Mouse (Mus musculus): ENCODE measurements around the gene Rbl1. TPM values are rescaled to one million over a fixed set of nuclear protein-coding genes. Genes with fewer than 3 reads are reported as not detected.

Gene Rbl1
- polyA plus RNA-seq, 1 experiment from 2014 or later, result 5.7 TPM

DNA sequence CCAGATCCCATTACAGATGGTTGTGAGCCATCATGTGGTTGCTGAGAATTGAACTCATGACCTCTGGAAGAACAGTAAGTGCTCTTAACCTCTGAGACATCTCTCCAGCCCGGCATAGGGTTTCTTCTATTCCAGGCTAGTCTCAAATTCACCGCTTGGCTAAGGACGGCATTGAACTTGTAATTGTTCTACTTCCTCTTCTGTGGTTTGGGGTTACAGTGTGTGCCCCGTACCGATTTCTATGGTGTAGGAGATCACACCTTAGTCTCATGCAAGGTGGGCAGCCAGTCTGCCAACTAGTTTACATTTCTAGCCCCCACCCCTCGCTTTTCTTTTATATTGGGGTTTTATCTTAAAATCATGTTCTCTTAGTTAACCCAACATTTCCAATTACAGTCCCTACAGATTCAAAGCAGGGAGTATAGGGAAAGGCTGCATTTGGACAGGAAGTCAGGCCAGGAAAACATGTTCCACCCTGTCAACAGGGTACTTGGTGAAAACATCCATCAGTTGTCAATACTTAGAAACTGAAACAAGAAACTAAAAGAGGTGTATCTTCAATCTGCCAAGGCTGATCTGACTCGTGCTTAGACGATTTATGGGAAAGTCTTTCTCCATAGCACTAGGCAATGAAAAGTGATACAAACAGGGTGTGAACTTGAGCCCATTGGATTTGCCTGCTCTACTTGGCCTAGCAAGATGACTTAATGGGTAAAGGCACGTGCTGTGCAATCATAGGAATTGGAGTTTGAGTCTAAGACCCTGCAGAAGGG lies 66.2 kb downstream of the Rbl1 start:
- Histone ChIP-seq H3K9ac (replicated peaks; ENCODE audit: low read depth, low read length) (no peak overlapping the region), H3K9me3 (ENCODE audit: control insufficient read depth, low read length) (no peaks in the 10 kb centered on the region), H3K4me1 (ENCODE audit: control insufficient read depth, insufficient read depth, low read length) (no peaks in the 10 kb centered on the region), H3K4me2 (ENCODE audit: low read depth, low read length) (no peak overlapping the region), H3K4me3 (ENCODE audit: low read depth, low read length) (no peak overlapping the region), H3K27ac (ENCODE audit: low read depth, low read length) (no peak overlapping the region), H3K36me3 (ENCODE audit: control insufficient read depth, insufficient read depth, low read length) (no peaks in the 10 kb centered on the region), H3K27me3 (ENCODE audit: control insufficient read depth, insufficient read depth, low read length) (no peaks in the 10 kb centered on the region)
- no peak for ATAC-seq (ENCODE audit: low read depth)
- 92% methylated on average over 9 of the region's 9 CpGs for WGBS

DNA sequence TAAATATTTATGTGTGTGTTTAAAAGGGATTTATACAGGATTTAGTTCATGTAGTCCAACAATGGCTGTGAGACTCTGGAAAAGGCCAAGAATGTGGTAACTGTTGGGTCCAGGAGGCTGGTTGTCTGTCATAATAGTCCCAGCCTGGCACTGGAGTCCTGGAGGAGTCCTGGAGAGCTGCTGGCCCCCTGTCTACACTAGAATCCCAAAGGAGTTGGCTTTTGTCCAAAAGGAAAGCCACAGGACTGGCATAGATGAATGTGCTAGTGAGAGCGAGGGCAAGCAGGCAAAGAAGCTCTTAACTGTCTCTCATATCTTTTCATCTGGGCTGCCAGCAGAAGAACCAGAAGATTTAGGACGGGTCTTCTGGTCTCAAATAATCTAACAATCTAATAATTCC lies 67.7 kb downstream of the Rbl1 start:
- H3K9me3 ChIP-seq (ENCODE audit: control insufficient read depth, low read length), result no peaks in the 10 kb centered on the region
- no peak for ATAC-seq (ENCODE audit: low read depth)
- H3K4me1 ChIP-seq (ENCODE audit: control insufficient read depth, insufficient read depth, low read length), result no peaks in the 10 kb centered on the region
- no peak overlapping the region for H3K4me3 ChIP-seq (ENCODE audit: low read depth, low read length)
- H3K27me3 ChIP-seq (ENCODE audit: control insufficient read depth, insufficient read depth, low read length), result no peaks in the 10 kb centered on the region
- H3K27ac ChIP-seq (ENCODE audit: low read depth, low read length), result no peak overlapping the region
- 76% methylated on average over 2 of the region's 2 CpGs for WGBS
- H3K9ac ChIP-seq (replicated peaks; ENCODE audit: low read depth, low read length), result no peak overlapping the region
- H3K4me2 ChIP-seq (ENCODE audit: low read depth, low read length), result no peak overlapping the region
- H3K36me3 ChIP-seq (ENCODE audit: control insufficient read depth, insufficient read depth, low read length), result no peaks in the 10 kb centered on the region

DNA sequence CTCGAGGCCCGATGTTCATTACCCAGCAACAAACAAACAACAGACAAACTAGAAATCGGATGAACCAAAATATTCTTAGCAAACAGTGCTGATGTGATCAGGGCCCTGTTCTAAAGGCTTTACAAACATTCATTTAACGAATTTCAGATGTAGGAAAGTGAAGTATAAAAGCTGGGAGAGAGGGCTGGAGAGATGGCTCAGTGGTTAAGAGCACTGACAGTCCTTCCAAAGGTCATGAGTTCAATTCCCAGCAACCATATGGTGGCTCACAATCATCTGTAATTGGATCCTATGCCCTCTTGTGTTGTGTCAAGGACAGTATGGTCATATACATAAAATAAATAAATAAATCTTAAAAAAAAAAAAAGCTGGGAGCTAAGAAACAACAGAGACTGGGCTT lies 68.2 kb downstream of the Rbl1 start:
- Histone ChIP-seq H3K36me3 (ENCODE audit: control insufficient read depth, insufficient read depth, low read length) (no peaks in the 10 kb centered on the region), H3K9ac (replicated peaks; ENCODE audit: low read depth, low read length) (no peak overlapping the region), H3K27ac (ENCODE audit: low read depth, low read length) (no peak overlapping the region), H3K4me3 (ENCODE audit: low read depth, low read length) (no peak overlapping the region), H3K4me2 (ENCODE audit: low read depth, low read length) (no peak overlapping the region), H3K9me3 (ENCODE audit: control insufficient read depth, low read length) (no peaks in the 10 kb centered on the region), H3K4me1 (ENCODE audit: control insufficient read depth, insufficient read depth, low read length) (no peaks in the 10 kb centered on the region), H3K27me3 (ENCODE audit: control insufficient read depth, insufficient read depth, low read length) (no peaks in the 10 kb centered on the region)
- WGBS, result 92% methylated on average over 4 of the region's 4 CpGs
- no peak for ATAC-seq (ENCODE audit: low read depth)

DNA sequence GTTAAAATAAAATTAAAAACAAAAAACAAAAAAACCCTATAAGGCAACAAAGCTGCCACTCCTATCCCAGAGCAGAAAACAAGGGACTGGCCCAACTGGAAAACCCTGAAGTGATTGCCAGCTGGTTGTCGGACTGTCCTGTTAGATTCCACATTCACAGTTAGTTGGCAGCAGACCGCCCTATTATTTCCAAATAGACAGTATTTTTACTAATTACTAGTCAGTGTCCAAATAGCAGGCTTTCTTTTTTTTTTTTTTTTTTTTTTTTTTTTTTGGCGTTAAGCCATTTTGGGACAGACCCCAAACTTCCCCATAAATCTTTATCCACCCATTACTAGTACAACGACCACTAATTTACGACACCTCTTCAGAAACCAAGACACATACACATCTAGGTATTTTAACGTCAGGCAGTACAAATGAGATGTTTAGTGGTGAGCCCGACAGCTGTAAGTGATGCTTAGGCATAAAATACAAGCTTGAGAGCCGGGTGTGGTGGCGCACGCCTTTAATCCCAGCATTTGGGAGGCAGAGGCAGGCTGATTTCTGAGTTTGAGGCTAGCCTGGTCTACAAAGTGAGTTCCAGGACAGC lies 68.7 kb downstream of the Rbl1 start:
- Histone ChIP-seq H3K4me3 (ENCODE audit: low read depth, low read length) (peak overlapping the region; percentile 57), H3K4me2 (ENCODE audit: low read depth, low read length) (peak overlapping the region; percentile 62), H3K27ac (ENCODE audit: low read depth, low read length) (0 out of 2 replicates have a peak overlapping the region, but pooled peaks have one; percentile 2), H3K4me1 (ENCODE audit: control insufficient read depth, insufficient read depth, low read length) (no peaks in the 10 kb centered on the region), H3K27me3 (ENCODE audit: control insufficient read depth, insufficient read depth, low read length) (no peaks in the 10 kb centered on the region), H3K36me3 (ENCODE audit: control insufficient read depth, insufficient read depth, low read length) (no peaks in the 10 kb centered on the region), H3K9ac (replicated peaks; ENCODE audit: low read depth, low read length) (peak overlapping the region; percentile 37; the same call in 1 of the 2 replicates), H3K9me3 (ENCODE audit: control insufficient read depth, low read length) (no peaks in the 10 kb centered on the region)
- 62% methylated on average over 10 of the region's 10 CpGs for WGBS
- no peak for ATAC-seq (ENCODE audit: low read depth)

DNA sequence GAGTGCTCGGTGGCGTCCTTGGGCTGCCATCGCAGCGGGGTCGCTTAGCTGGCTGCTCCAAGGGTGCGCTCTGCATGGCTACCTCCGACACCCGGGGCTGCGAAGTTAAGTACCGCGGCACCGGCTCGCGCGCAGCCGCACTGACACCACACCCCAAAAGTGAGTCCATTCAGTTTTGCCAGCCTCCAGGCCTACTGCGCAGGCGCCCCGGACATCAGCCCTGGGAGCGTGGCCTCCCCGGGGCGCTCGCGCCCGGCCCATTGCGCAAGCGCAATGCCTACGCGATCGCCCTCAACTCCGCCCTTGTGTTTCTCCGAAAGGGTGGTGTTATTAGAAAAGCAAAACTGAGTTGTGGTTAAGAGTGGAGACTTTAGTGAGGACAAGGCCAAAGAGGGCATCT lies 69.3 kb downstream of the Rbl1 start, which contains the start of gene Samhd1:
TSS of gene Samhd1 (minus strand) at position 252 of the 400 bp plus-strand sequence.
- peak within 1 kb of the TSS; percentile 62 for H3K4me2 ChIP-seq (ENCODE audit: low read depth, low read length)
- ATAC-seq (ENCODE audit: low read depth), result peak; percentile 90
- no peaks in the 10 kb centered on the region for H3K4me1 ChIP-seq (ENCODE audit: control insufficient read depth, insufficient read depth, low read length)
- H3K27me3 ChIP-seq (ENCODE audit: control insufficient read depth, insufficient read depth, low read length), result no peaks in the 10 kb centered on the region
- H3K36me3 ChIP-seq (ENCODE audit: control insufficient read depth, insufficient read depth, low read length), result no peaks in the 10 kb centered on the region
- peak within 1 kb of the TSS; percentile 37 for H3K9ac ChIP-seq (replicated peaks; ENCODE audit: low read depth, low read length)
- WGBS, result under 1% methylated on average over 32 of the region's 32 CpGs
- H3K9me3 ChIP-seq (ENCODE audit: control insufficient read depth, low read length), result no peaks in the 10 kb centered on the region
- peak within 1 kb of the TSS; percentile 57 for H3K4me3 ChIP-seq (ENCODE audit: low read depth, low read length)
- H3K27ac ChIP-seq (ENCODE audit: low read depth, low read length), result 0 out of 2 replicates have a peak within 1 kb of the TSS, but pooled peaks have one; percentile 2

DNA sequence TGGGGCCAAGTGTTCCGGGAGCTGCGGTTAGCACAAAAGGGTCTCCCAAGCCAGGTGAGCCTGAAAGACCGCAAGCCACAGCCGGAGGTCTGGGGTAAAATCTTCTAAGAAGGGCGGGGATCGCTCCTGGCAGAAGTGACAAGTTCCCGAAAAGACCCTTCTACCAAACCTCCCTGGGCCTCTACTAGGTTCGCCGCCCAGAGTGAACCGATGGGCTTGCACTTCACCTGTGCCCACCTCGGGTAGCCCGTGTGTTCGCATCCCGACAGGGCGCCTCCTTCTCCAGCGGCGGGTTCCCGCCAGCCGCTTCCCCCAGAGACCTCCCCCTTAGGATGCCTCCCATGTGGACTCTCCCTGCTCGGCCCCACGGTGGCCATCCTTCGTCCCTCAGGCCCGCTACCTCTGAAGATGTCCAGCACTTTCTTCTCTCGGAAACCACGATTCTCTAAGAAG lies 69.8 kb downstream of the Rbl1 start:
- H3K36me3 ChIP-seq (ENCODE audit: control insufficient read depth, insufficient read depth, low read length), result no peaks in the 10 kb centered on the region
- ATAC-seq (ENCODE audit: low read depth), result peak; percentile 61
- no peaks in the 10 kb centered on the region for H3K27me3 ChIP-seq (ENCODE audit: control insufficient read depth, insufficient read depth, low read length)
- H3K4me1 ChIP-seq (ENCODE audit: control insufficient read depth, insufficient read depth, low read length), result no peaks in the 10 kb centered on the region
- peak overlapping the region; percentile 57 for H3K4me3 ChIP-seq (ENCODE audit: low read depth, low read length)
- peak overlapping the region; percentile 62 for H3K4me2 ChIP-seq (ENCODE audit: low read depth, low read length)
- H3K27ac ChIP-seq (ENCODE audit: low read depth, low read length), result no peak overlapping the region
- peak overlapping the region; percentile 37 for H3K9ac ChIP-seq (replicated peaks; ENCODE audit: low read depth, low read length)
- 1% methylated on average over 25 of the region's 25 CpGs for WGBS
- H3K9me3 ChIP-seq (ENCODE audit: control insufficient read depth, low read length), result no peaks in the 10 kb centered on the region

DNA sequence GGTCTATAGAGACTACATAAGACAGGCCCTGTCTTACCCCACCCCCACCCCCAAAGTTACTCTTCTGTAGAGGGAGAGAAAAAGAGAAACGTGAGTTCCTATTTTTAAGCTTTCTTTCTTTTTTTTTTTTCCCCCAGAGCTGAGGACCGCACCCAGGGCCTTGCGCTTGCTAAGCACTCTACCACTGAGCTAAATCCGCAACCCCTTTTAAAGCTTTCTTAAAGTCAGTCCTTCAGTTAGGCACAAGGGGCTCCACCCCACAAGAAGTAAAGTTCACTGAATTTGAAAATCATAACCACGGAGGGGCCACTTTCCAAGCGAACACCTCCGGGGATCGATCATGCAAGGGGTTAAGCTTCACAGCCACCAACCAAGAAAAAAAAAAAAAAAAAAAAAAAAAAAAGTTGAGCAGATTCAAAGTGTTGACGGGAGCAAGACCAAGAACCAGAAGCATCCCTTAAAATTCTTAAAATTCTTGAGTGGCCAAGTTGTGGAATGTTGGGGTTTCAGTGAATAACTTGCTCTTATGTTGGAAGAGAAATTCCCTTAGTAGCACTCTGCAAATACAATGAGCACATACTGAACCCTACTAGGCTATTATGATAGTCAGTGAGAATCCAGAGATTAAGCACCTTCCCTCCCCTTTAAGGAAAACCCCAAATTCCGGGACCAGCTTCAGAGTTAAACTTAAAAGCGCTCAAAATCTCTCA lies 70.4 kb downstream of the Rbl1 start:
- WGBS, result 23% methylated on average over 11 of the region's 11 CpGs
- H3K27ac ChIP-seq (ENCODE audit: low read depth, low read length), result no peak overlapping the region
- no peak for ATAC-seq (ENCODE audit: low read depth)
- H3K4me2 ChIP-seq (ENCODE audit: low read depth, low read length), result peak overlapping the region; percentile 62
- H3K9ac ChIP-seq (replicated peaks; ENCODE audit: low read depth, low read length), result peak overlapping the region; percentile 37
- H3K27me3 ChIP-seq (ENCODE audit: control insufficient read depth, insufficient read depth, low read length), result no peaks in the 10 kb centered on the region
- H3K4me1 ChIP-seq (ENCODE audit: control insufficient read depth, insufficient read depth, low read length), result no peaks in the 10 kb centered on the region
- no peaks in the 10 kb centered on the region for H3K36me3 ChIP-seq (ENCODE audit: control insufficient read depth, insufficient read depth, low read length)
- peak overlapping the region; percentile 57 for H3K4me3 ChIP-seq (ENCODE audit: low read depth, low read length)
- H3K9me3 ChIP-seq (ENCODE audit: control insufficient read depth, low read length), result no peaks in the 10 kb centered on the region

DNA sequence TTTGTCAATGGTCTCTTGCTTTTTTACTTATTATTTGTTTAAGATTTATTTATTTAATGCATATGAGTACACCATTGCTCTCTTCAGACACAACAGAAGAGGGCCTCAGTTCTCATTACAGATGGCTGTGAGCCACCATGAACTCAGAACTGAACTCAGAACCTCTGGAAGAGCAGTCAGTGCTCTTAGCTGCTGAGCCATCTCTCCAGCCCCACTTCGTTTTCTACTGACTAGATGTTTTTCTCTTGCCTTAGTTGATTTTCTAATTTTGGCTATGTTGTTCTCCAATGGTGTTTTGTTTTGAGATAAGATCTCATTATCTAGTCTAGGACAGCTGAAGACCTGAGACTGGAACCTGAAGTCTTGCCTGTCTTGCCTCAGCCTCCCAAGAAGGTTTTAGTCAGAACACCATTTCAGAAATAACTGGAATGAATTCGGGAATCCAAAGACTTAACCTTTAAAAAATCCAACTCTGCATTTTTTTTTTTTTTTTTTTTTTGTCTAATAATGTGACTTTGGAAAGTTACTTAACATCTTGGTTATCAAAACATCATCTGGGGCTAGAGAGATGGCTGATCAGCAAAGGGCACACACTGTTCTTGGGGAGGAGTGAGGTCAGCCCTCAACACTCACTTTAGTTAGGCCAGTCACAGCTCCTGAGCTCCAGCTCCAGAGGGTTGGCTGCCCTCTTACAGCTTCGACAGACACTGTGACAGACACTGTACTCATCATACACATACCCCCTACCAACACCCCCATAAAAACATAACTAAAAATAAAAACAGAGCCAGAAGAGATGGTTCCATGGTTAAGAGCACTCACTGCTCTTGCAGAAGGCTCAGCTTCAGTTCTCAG lies 71.4 kb downstream of the Rbl1 start:
- no peak overlapping the region for H3K27ac ChIP-seq (ENCODE audit: low read depth, low read length)
- H3K9ac ChIP-seq (replicated peaks; ENCODE audit: low read depth, low read length), result no peak overlapping the region
- ATAC-seq (ENCODE audit: low read depth), result no peak
- H3K36me3 ChIP-seq (ENCODE audit: control insufficient read depth, insufficient read depth, low read length), result no peaks in the 10 kb centered on the region
- H3K4me2 ChIP-seq (ENCODE audit: low read depth, low read length), result no peak overlapping the region
- no peaks in the 10 kb centered on the region for H3K4me1 ChIP-seq (ENCODE audit: control insufficient read depth, insufficient read depth, low read length)
- H3K27me3 ChIP-seq (ENCODE audit: control insufficient read depth, insufficient read depth, low read length), result no peaks in the 10 kb centered on the region
- no peaks in the 10 kb centered on the region for H3K9me3 ChIP-seq (ENCODE audit: control insufficient read depth, low read length)
- WGBS, result 88% methylated on average over 3 of the region's 3 CpGs
- no peak overlapping the region for H3K4me3 ChIP-seq (ENCODE audit: low read depth, low read length)
